Mouse (Mus musculus): ENCODE data around the gene Smu1. TPM values are rescaled to one million over a fixed set of nuclear protein-coding genes. Genes with fewer than 3 reads are reported as not detected.

Smu1 gene
- total RNA-seq, 4 experiments from 2014 or later, result 59.2 to 65.8 (median 62.7) TPM

DNA sequence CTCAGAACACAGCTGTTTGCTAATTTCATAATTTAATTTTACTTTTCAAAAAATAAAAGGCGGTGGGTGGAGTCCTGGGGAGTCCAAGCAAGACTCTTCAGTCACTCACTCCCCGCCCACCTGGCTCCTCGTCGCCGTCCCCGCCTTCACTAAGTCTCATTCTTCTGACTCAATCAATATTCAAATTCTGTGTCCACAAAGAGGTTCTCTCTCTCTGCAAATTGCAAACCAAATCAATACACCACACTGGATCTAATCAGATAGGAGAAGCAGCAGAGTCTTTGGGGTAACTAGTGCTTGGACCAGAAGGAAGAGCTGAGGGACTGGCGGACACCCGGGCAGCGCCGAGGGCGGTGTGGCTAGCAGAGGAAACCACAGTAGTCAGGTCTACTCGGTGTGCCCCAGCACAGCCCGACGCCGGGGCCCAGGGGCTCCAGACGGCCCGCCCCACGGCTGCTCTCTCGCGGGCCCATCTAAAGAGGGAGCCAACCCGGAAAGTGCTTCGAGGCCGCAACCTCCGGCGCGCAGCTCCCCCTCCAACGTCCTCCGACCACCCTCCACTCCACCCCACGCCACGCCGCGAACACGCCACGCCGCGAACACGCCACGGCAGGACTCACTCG lies 455 bp downstream of the Smu1 start:
- DNase-seq, result no peak

DNA sequence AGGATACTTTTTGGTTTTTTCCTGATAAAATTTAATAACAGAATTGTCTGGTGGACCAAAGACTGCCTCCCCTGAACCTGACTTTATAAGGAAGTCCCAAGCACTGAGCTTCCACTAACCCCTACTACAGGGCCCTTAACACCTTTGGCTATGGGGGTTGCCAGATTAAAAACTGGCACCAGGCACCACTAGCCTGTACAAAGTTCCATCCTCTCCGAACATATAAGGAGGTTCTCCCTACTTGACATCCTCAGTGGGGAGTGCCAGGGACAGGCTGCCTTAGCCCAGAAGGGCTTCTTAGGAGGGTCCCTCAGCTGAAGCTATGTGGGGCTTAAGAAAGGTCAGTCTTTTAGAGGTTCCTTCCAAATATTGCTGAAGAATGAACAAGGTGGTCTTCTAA lies 22.4 kb downstream of the Smu1 start:
- no peak for DNase-seq

- no peak for DNase-seq
Observed at GRCm38 (mm10) chr4:40731262-40731661, 26.5 kb downstream of the Smu1 start.

DNA sequence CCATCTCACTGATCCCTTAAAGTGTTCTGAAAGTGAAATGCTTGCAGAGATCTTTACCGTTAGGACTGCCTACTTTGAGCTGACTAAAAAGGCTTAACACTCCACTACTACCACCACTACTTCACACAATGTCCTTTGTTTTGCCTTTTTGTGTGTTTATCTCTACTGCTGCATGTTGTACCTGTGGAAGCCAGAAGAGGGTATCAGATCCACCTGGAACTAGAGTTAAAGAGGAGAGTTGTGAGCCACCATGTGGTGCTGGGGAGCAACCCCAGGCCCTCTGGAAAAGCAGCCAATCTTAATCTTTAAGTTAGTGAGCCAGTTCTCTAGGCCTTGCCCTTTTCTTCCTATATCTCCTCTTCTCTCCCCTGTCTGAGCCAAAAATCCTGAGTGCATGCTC lies 30.5 kb downstream of the Smu1 start:
- DNase-seq, result no peak

DNA sequence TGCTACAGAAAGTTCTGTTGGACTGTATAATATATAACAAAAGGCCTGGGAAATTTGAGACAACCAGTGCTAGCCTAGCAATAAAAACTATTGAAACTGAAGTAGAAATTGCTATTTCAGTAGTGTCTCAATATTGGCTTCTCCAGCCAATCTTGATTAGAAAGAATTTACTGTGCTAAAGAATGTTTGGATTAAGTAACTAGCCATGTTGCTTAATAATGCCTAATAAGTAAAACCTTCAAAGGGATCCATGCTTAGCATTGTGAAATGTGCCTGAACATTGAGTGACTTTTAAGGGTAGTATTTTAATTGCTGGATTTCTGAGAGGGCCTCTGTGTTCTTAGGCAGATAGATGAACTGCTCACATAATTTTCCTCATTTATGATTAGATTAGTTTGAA lies 32.2 kb downstream of the Smu1 start:
- no peak for DNase-seq

GRCm38 (mm10) chr4:40725141-40725540 lies 32.6 kb downstream of the Smu1 start:
- DNase-seq, result no peak

GRCm38 (mm10) chr4:40722687-40723460 lies 34.8 kb downstream of the Smu1 start:
- DNase-seq, result peak; percentile 73

GRCm38 (mm10) chr4:40722011-40722666 lies 35.6 kb downstream of the Smu1 start, which contains the start of gene Dnaja1:
TSS of gene Dnaja1 (plus strand) at chr4:40722150.
- DNase-seq, result peak; percentile 94

- no peak for DNase-seq
Observed at GRCm38 (mm10) chr4:40720910-40721309, 36.8 kb downstream of the Smu1 start.

GRCm38 (mm10) chr4:40717141-40717540 lies 40.6 kb downstream of the Smu1 start:
- no peak for DNase-seq

GRCm38 (mm10) chr4:40703710-40704275 lies 53.9 kb downstream of the Smu1 start:
- no peak for DNase-seq

GRCm38 (mm10) chr4:40702797-40703709 lies 54.7 kb downstream of the Smu1 start, which contains the start of gene Aptx:
TSS of gene Aptx (minus strand) at chr4:40703194.
- DNase-seq, result peak; percentile 95

DNA sequence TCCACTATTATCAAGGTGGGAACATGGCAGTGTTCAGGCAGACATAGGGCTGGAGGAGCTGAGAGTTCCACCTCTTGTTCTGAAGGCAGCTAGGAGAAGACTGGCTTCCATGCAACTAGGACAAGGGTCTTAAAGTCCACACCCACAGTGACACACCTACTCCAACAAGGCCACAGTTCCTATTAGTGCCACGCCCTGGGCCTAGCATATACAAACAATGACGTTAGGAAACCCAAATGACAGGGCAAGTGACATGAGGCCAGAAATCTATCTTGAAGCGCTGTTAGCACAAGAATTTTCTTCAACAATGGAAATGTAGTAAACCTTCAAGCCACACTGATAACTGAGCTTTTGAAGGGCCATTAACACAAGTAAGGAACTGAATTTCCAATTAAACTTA lies 55.9 kb downstream of the Smu1 start:
- DNase-seq, result no peak

DNA sequence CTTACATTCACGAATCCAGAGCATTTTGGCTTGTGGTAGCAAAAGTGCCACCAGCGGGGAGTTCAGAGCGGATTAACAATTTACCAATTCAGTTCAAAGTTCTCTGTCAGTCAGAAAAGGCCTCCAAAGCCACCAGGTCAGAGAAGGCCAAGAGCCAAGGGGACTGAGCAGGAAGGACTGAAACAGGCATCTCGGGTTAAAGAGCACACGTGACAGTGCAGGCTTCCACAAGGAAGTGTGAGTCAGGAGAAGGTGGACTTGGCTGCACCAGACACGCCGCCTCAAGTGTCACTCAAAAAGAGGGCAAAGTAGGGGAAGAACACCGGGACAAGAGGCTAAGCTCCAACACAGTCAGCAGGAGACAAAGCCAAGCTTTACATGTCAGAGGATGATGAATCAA lies 57.5 kb downstream of the Smu1 start:
- DNase-seq, result no peak

- DNase-seq, result no peak
Observed at GRCm38 (mm10) chr4:40697059-40697458, 60.7 kb downstream of the Smu1 start.

- no peak for DNase-seq
Observed at GRCm38 (mm10) chr4:40691100-40691499, 66.6 kb downstream of the Smu1 start.

Small RNA genes lying within 50 kb of the gene (microRNA-seq; reads per million reads assigned to microRNA genes)
- gene Mir207, result 0 to 0.34 reads per million in 2 experiments

Other genes with a start within 250 kb of the Smu1 start
- 10 to 100 TPM; 19.8 to 25.7 (median 23.7) TPM for gene Aptx, start 54.7 kb downstream of the Smu1 start, total RNA-seq (2022)
- gene Dnaja1, start 35.8 kb downstream of the Smu1 start, total RNA-seq (2022), result 100 to 1,000 TPM; 201 to 366 (median 233) TPM
- 10 to 100 TPM; 58.8 to 94.7 (median 64.4) TPM for gene B4galt1, start 96.1 kb upstream of the Smu1 start, total RNA-seq (2022)
- gene Spink4, start 162.1 kb upstream of the Smu1 start, total RNA-seq (2022), result 100 to 1,000 TPM in 2 of 4 experiments, not detected in 2; 117 to 151 TPM
- 100 to 1,000 TPM; 187 to 375 (median 251) TPM for gene Bag1, start 190.4 kb upstream of the Smu1 start, total RNA-seq (2022)
- 100 to 1,000 TPM in 3 of 4 experiments, 10 to 100 TPM in 1; 97.2 to 108 (median 103) TPM for gene Chmp5, start 190.5 kb upstream of the Smu1 start, total RNA-seq (2022)
- 100 to 1,000 TPM in 2 of 4 experiments, 10 to 100 TPM in 2; 86.1 to 168 (median 125) TPM for gene Nfx1, start 213.0 kb upstream of the Smu1 start, total RNA-seq (2022)